Mouse (Mus musculus) adipocyte (in vitro differentiated cells): Measurements from ENCODE around the gene Usp49.
"Not testable (repeated sequence)": the region's sequence is repeated elsewhere in the genome, so short reads cannot be mapped to it uniquely, and the experiment has no call there.

Experiments used
- DNase-seq: peaks from one replicate; pipeline ENCODE4 v3.0.0-alpha.2; 2016; ENCODE audit warnings: low spot score

Gene Usp49

GRCm38 (mm10) chr17:47610849-47611660, 19.4 kb upstream of the Usp49 start, which contains the start of the genes Bysl, Med20 and Gm20517:
TSS of gene Bysl (minus strand) at chr17:47611492.
TSS of gene Med20 (plus strand) at chr17:47611582.
TSS of gene Gm20517 (plus strand) at chr17:47611589.
- peak; percentile 98 for DNase-seq

DNA sequence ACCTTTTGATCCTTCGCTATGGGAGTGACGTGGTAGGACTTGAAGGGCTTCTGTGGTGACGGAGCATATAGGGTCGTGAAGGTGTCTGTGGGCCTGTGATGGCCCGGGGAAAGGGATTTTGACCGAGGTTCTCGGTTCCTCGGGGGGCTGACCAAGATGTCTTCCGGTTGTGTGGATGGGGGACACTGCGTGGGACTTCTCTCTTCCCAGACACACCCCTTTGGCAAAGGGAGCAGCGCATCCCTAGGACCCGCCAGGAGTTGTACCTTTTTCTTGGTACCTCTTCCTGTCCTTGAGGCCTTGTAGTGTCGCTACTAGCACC, 18.9 kb upstream of the Usp49 start:
- no peak for DNase-seq

DNA sequence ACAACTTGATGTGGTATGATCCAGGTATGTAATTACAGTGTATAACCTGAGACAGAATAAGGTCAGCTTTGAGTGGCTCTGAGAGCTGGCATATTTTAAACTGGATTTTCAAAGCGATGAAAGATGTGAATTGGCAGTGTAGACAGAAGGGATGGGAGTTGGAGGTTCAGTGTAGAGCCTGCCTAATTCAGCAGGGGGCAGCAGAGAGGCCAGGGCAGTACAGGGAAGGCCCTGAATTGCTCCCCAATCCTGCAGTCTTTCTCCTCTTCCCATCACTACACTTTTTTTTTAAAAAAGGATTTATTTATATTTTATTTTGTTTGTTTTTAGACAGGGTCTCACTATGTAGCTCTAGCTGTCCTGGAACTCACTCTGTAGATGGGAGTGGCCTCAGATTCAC, 16.5 kb upstream of the Usp49 start:
- DNase-seq: peak; percentile 72

- DNase-seq: no peak
Measured at GRCm38 (mm10) chr17:47616119-47616518, 14.4 kb upstream of the Usp49 start.

GRCm38 (mm10) chr17:47616652-47617051, 13.8 kb upstream of the Usp49 start:
- no peak for DNase-seq

DNA sequence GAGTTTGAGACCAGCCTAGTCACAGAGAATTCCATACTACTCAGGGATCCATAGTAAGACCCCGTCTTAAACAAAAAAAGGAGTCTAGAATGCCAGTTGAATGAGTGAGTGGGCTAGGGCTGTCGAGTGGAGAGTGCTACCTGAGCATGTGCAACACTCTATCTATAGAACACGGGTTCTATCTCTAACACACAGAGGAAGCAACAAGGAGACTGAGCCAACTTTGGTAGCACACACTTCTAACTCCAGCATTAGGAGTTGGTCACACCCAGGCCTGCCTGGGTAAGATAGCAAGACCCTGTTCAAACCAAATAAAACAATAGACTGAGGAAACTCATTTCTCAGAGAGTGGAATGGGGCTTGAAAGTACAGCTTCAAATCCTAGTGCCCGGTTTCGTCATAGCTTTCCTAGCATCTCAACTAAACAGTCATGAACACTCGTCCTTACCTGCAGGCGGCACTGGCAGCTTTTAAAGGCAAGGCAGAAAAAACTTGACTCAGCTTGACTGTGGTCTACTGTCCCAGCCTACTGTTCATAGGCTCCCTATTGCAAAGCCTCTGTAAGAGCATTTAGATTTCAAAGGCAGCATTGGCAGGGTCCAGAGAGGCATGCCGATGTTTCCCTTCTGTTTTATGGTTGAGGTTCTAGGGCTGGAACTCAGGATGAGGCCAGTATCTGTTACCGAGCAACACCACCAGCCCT, 12.7 kb upstream of the Usp49 start:
- DNase-seq: no peak

- no peak for DNase-seq
Measured at GRCm38 (mm10) chr17:47618556-47619311, 11.8 kb upstream of the Usp49 start.

DNA sequence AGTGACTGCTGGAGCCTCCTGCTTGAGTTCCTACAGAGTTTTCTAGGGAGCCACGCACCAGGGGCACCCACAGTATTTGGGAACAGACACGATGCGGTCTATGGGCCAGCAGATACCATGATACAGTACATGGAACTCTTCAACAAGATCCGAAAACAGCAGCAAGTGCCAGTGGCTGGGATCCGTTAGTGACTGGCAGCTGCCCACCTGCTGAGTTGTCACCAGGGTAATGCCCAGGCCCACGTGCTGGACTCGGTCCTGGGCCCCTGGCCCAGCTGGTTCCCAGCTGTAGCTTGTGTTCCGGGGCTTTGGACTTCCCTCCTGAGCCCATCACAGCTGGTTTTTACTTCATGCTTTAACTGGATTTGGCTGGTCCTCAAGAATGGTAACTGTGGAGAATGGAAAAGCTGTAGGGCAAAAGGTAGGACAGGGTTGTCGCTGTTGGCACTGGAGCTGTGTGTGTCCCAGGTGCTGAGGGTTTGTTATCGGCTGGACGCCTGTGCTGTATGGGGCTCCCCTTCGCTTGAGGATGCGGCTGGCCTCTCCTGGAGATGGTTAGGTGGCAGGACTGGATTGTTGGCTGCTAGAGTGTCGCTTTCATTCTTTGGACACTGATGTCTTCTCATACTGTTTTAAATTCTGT, 7.5 kb upstream of the Usp49 start:
- DNase-seq: no peak

GRCm38 (mm10) chr17:47624572-47624971, 5.9 kb upstream of the Usp49 start:
- not testable (repeated sequence) for DNase-seq

- DNase-seq: no peak
Measured at GRCm38 (mm10) chr17:47625088-47625487, 5.4 kb upstream of the Usp49 start.

DNA sequence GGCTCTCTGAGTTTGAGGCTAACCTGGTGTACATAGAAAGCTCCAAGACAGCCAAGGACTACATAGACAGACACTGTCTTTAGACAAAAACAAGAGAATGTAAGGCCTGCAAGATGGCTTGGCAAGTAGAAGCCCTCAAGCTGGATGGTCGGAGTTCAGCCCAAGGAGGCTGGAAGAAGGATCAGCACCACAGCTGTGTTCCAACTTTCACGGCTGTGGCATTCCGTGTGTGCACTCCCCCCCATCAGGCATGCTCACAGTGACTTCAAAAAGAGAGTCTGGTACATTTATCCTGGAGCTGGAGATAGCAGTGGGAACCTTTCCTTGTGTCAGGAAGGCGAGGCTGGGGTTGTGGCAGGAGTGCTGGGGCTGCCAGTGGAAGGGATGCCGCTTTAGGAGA, 4.5 kb upstream of the Usp49 start:
- DNase-seq: no peak

- DNase-seq: no peak
Measured at GRCm38 (mm10) chr17:47627791-47628190, 2.7 kb upstream of the Usp49 start.

DNA sequence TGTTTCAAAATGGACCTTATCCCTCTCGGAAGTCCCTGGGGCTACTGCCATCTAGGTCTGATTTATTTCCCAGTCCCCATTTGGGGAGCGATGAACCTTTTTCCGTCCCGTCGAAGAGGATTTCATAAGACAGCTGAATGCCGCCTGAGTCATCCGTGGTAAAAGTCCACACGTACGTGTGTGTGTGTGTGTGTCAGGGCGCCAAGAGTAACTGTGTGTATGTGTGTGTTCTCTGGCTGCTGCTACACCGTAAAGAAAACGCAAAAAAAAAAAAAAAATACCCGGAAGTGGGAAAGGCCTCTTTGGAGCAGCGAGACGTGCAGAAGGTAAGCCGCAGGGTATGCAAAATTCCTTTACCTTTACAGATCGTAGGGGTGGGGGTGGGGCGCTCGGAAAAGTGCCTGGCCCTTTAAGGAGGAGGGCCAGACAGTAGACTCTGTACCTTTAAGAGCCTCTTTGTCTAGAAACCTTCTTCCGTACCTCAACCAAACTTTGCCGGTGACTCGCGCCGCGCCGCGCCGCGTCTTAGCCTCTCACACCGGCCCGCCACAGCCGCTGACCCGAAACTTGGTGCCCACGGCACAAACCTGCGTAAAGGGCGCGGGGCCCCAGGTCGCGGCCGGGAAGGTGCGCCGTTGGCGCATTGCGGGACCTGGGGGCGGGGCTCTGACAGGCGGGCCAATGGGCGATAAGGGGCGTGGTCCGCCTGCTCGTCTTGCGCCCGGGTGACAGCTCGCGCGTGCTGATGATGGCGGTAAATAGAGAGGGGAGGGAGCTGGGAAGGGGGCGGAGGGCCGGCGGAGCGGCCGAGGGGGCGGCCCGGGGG, 1.4 kb upstream of the Usp49 start:
- DNase-seq: peak; percentile 95

- DNase-seq: no peak
Measured at GRCm38 (mm10) chr17:47629717-47630677, 493 bp upstream of the Usp49 start.

GRCm38 (mm10) chr17:47632181-47632840, 1.8 kb downstream of the Usp49 start:
- no peak for DNase-seq

- no peak for DNase-seq
Measured at GRCm38 (mm10) chr17:47633999-47634770, 3.7 kb downstream of the Usp49 start.

- no peak for DNase-seq
Measured at GRCm38 (mm10) chr17:47642992-47643391, 12.5 kb downstream of the Usp49 start.

DNA sequence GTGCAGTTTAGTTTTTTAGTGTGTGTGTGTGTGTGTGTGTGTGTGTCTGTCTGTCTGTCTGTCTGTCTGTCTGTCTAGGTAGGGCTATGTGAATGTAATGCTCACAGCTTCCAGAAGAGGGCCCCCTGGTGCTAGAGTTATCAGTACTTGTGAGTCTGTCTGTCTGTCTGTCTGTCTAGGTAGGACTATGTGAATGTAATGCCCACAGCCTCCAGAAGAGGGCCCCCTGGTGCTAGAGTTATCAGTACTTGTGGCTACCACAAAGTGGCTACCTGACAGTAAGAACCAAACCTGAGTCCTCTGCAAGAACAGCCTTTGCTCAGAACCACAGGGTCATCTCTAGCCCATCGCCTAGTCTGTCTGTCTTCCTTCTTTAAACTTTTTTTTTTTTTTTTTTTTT, 16.2 kb downstream of the Usp49 start:
- DNase-seq: peak; percentile 74

DNA sequence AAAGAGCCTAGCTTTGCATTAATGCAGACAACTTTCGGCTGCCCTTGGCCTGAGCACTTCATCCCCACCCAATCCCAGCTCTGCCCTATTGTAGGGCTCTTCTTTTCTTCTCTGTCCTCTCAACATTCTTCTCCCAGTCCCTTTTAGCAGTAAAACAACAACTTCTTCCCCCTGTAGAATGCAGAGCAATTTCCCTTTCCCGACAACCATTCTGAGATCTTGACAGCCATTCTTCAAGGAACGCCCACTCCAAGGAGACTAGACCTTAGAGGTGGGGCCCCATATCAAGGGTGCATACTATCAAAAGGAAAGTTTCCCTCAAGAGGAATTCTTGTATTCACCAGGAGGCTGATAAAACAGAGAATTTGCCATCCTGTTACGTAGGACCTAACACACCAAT, 18.5 kb downstream of the Usp49 start:
- DNase-seq: no peak
